Mouse (Mus musculus) neural tube, embryonic 13.5 days (tissue): Measurements from ENCODE around the gene Armcx1. TPM values are rescaled to one million over a fixed set of nuclear protein-coding genes. Genes with fewer than 3 reads are reported as not detected.
"Not testable (repeated sequence)": the region's sequence is repeated elsewhere in the genome, so short reads cannot be mapped to it uniquely, and the experiment has no call there.

Experiments
- ATAC-seq: fragments of 200-750 bp; cut with Nextera tagmentation; 2 replicates; pipeline ENCODE4 v1.8.0; 2017; ENCODE audit warnings: low read depth, mild to moderate bottlenecking, moderate TSS enrichment, moderate library complexity
- H3K27ac ChIP-seq: fragments of 300-500 bp; sonication (generic); replicated peaks from 2 replicates; pipeline ENCODE4 v1.5.1; 2015; ENCODE audit warnings: moderate library complexity, mild to moderate bottlenecking, inconsistent platforms
- H3K27me3 ChIP-seq: fragments of 300-500 bp; sonication (generic); 2 replicates; pipeline ENCODE4 v1.6.1; 2015; ENCODE audit warnings: mild to moderate bottlenecking, inconsistent platforms
- H3K36me3 ChIP-seq: fragments of 300-500 bp; sonication (generic); 2 replicates; pipeline ENCODE4 v1.6.1; 2015; ENCODE audit warnings: mild to moderate bottlenecking, inconsistent platforms
- H3K4me1 ChIP-seq: fragments of 300-500 bp; sonication (generic); replicated peaks from 2 replicates; pipeline ENCODE4 v1.6.1; 2015; ENCODE audit warnings: inconsistent platforms
- H3K4me2 ChIP-seq: fragments of 300-500 bp; sonication (generic); 2 replicates; pipeline ENCODE4 v1.6.1; 2015; ENCODE audit warnings: inconsistent platforms, mild to moderate bottlenecking, moderate library complexity
- H3K4me3 ChIP-seq: fragments of 300-500 bp; sonication (generic); 2 replicates; pipeline ENCODE4 v1.5.1; 2015; ENCODE audit warnings: mild to moderate bottlenecking, inconsistent platforms
- H3K9ac ChIP-seq: fragments of 300-500 bp; sonication (generic); 2 replicates; pipeline ENCODE4 v1.6.1; 2015; ENCODE audit warnings: moderate library complexity, mild to moderate bottlenecking, inconsistent platforms
- H3K9me3 ChIP-seq: fragments of 300-500 bp; sonication (generic); 2 replicates; pipeline ENCODE4 v1.6.1; 2016; ENCODE audit warnings: inconsistent platforms
- WGBS: fragments of 180-500 bp; shearing (Covaris S2); methylation state at CpG from one replicate; pipeline ENCODE4 v1.1.7; 2015; 5-methylcytosine and 5-hydroxymethylcytosine counted together
- polyA plus RNA-seq: library from polyadenylated mRNA; unstranded; fragments of >200 nt; fragmentation: Nextera tagmentation; extraction: Ambion mirVana; gene quantifications from 2 replicates; pipeline ENCODE4 v1.2.1, GENCODE M21; 2015

The Armcx1 gene
- polyA plus RNA-seq, 1 experiment from 2014 or later = 88.0 TPM

GRCm38 (mm10) chrX:134729778-134730177, 12.0 kb downstream of the Armcx1 start:
- no peak overlapping the region for H3K27ac ChIP-seq
- no peaks in the 10 kb centered on the region for H3K4me1 ChIP-seq
- H3K27me3 ChIP-seq = peaks cover 28% of the 10 kb centered on the region
- no peaks in the 10 kb centered on the region for H3K36me3 ChIP-seq
- WGBS = 57% methylated on average over 4 of the region's 4 CpGs
- H3K4me2 ChIP-seq = no peak overlapping the region
- no peak for ATAC-seq
- no peaks in the 10 kb centered on the region for H3K9me3 ChIP-seq
- H3K9ac ChIP-seq = no peak overlapping the region
- no peak overlapping the region for H3K4me3 ChIP-seq

DNA sequence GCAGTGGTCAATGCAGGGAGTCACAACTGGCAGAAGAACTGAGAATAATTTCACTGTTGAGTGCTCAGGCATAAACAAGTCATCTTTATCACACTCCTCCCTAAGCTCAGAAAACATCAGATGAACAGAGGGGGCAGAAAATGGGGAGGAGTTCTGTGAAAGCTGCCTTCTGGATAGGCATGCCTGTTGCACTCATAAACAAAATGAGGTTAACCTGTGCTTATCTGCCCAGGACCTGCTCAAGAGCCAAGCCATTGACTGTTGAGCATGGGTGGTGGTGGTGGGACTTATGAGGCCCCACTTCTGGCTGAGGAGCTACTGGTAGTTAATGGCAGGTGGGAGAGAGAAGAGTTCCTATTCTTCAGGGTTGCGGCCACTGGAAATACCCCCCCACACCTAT, 20.0 kb downstream of the Armcx1 start:
- Histone ChIP-seq H3K36me3 (no peaks in the 10 kb centered on the region), H3K27me3 (peaks cover 33% of the 10 kb centered on the region), H3K4me3 (no peak overlapping the region), H3K9ac (no peak overlapping the region), H3K27ac (no peak overlapping the region), H3K4me2 (no peak overlapping the region), H3K4me1 (no peaks in the 10 kb centered on the region), H3K9me3 (no peaks in the 10 kb centered on the region)
- 90% methylated on average over 1 of the region's 1 CpGs for WGBS
- no peak for ATAC-seq

- peaks cover 31% of the 10 kb centered on the region for H3K27me3 ChIP-seq
- no peak overlapping the region for H3K27ac ChIP-seq
- WGBS = 72% methylated on average over 4 of the region's 4 CpGs
- no peak overlapping the region for H3K4me3 ChIP-seq
- H3K4me2 ChIP-seq = no peak overlapping the region
- no peak overlapping the region for H3K9ac ChIP-seq
- H3K4me1 ChIP-seq = no peaks in the 10 kb centered on the region
- no peaks in the 10 kb centered on the region for H3K36me3 ChIP-seq
- no peaks in the 10 kb centered on the region for H3K9me3 ChIP-seq
- ATAC-seq = no peak
These were observed 21.4 kb downstream of the Armcx1 start for GRCm38 (mm10) chrX:134739160-134739559.

DNA sequence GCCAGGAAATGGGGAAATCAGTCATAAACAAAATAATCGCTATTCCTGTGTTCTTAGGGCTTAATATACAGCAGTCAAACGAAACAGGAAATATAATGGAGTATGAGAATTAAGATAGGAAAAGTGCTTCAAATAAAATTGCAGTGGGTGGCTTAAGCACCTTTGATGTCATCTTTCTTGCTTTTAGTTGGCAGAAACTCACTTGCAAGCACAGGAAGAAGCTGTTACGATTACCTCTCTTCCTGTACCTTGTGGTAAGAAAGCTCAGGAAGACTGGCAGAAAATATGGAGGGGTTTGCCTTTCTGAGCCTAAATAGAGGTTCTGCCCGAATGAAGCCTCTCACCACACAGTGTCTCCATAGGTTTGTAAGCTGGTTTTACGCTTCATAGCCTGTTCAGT, 24.1 kb downstream of the Armcx1 start:
- no peak overlapping the region for H3K4me3 ChIP-seq
- no peak overlapping the region for H3K9ac ChIP-seq
- no peaks in the 10 kb centered on the region for H3K4me1 ChIP-seq
- WGBS = 80% methylated on average over 5 of the region's 5 CpGs
- no peak overlapping the region for H3K27ac ChIP-seq
- no peak overlapping the region for H3K4me2 ChIP-seq
- H3K27me3 ChIP-seq = peaks cover 21% of the 10 kb centered on the region
- H3K9me3 ChIP-seq = no peaks in the 10 kb centered on the region
- ATAC-seq = no peak
- no peaks in the 10 kb centered on the region for H3K36me3 ChIP-seq

DNA sequence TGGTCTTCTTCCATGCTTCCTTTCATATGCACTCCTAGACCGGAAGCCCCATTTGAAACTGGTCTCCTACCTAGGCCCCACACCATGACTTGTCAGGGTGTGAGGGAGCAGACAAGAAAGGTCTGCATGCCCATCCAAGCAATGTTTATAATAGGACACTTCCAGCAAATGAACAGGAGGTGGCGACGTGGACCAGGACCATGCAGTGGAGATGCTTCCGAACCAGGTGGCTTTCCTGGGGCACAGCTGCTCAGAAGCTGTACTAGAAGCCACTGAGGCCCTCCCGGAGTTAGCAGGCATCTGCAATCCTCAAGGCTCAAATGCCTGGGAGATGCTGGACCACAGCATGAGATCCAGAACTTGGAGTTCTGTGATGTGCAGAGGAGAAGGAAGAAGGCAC, 28.7 kb downstream of the Armcx1 start:
- H3K9ac ChIP-seq = no peak overlapping the region
- 30% methylated on average over 5 of the region's 5 CpGs for WGBS
- H3K4me1 ChIP-seq = peaks cover 8% of the 10 kb centered on the region
- no peaks in the 10 kb centered on the region for H3K36me3 ChIP-seq
- no peaks in the 10 kb centered on the region for H3K9me3 ChIP-seq
- H3K27ac ChIP-seq = no peak overlapping the region
- H3K27me3 ChIP-seq = peaks cover 23% of the 10 kb centered on the region
- no peak for ATAC-seq
- H3K4me2 ChIP-seq = no peak overlapping the region
- no peak overlapping the region for H3K4me3 ChIP-seq

DNA sequence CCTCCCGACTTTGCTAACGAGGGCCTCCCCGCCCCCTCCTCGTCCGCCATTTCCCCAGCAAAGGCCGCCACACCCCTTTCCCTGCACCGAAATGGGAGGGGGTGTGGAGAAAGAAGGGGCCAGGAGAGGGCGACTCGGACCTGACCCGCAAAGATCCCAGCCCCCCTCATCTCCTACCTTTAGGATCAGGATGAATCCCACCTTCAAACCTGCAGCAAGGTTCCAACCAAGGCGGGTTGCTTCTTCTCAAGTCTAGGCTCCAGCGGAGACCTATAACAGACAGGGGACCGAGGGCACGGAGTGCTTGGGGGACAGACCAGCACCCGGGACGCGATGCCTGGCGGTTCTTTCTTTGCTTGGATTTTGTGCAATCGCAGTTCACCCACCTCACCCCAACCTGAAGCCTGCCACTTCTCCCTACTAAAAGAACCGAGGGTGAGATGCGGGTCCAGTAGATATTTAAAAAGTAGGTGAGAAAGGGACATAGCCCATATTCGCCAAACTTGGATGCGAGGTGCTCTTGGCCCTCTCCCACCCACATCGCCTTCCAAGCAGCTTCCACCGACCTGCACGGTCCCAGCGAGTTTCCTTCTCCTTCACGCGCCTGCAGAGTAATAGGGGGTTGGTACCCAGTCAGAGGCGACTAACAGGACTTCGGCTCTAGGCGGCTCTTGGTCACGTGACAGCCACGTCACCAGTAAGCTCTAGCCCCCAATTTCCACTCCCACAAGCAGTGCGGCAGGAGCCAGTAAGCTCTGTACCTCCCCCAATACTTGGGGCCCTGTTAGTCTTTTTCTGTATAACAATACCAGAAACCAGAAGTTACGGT, 33.2 kb downstream of the Armcx1 start, which contains the start of gene Armcx6:
TSS of gene Armcx6 (minus strand) at position 654 of the 829 bp plus-strand sequence.
- Histone ChIP-seq H3K36me3 (no peaks in the 10 kb centered on the region), H3K4me3 (peak within 1 kb of the TSS; percentile 51), H3K4me2 (peak within 1 kb of the TSS; percentile 63), H3K9me3 (no peaks in the 10 kb centered on the region), H3K4me1 (peaks cover 8% of the 10 kb centered on the region), H3K9ac (peak within 1 kb of the TSS; percentile 77), H3K27ac (peak within 1 kb of the TSS; percentile 79), H3K27me3 (peaks cover 32% of the 10 kb centered on the region)
- 21% methylated on average over 36 of the region's 36 CpGs for WGBS
- peak; percentile 95 for ATAC-seq

DNA sequence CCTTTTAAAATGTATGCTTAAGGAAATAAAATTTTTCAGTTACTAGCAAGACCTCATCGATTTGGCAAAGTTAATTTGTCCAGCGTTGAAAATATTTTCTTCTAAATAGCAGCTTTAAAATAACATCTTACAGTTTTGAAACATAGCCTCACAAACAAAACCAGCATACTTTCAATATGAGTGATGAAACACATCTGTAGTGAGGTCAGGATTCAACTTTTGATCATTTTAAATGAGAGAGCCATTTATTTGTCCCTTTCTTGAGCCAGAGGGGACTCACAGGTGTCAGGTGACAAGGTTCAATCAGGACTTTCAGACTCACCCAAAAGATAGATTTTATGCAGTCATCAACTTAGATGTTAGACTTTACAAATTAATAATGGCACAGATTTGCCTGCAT, 34.1 kb downstream of the Armcx1 start:
- H3K9ac ChIP-seq = no peak overlapping the region
- H3K4me2 ChIP-seq = no peak overlapping the region
- ATAC-seq = no peak
- 45% methylated on average over 2 of the region's 2 CpGs for WGBS
- peaks cover 32% of the 10 kb centered on the region for H3K27me3 ChIP-seq
- no peak overlapping the region for H3K4me3 ChIP-seq
- H3K9me3 ChIP-seq = no peaks in the 10 kb centered on the region
- H3K27ac ChIP-seq = no peak overlapping the region
- no peaks in the 10 kb centered on the region for H3K36me3 ChIP-seq
- H3K4me1 ChIP-seq = peaks cover 8% of the 10 kb centered on the region

GRCm38 (mm10) chrX:134752584-134752983, 34.8 kb downstream of the Armcx1 start:
- no peaks in the 10 kb centered on the region for H3K9me3 ChIP-seq
- no peak overlapping the region for H3K27ac ChIP-seq
- no peak overlapping the region for H3K9ac ChIP-seq
- 44% methylated on average over 4 of the region's 4 CpGs for WGBS
- H3K27me3 ChIP-seq = peaks cover 32% of the 10 kb centered on the region
- H3K4me2 ChIP-seq = no peak overlapping the region
- H3K4me3 ChIP-seq = no peak overlapping the region
- no peaks in the 10 kb centered on the region for H3K36me3 ChIP-seq
- no peak for ATAC-seq
- H3K4me1 ChIP-seq = peaks cover 8% of the 10 kb centered on the region

- Histone ChIP-seq H3K36me3 (no peaks in the 10 kb centered on the region), H3K9ac (peak within 1 kb of the TSS; percentile 74), H3K27ac (peak within 1 kb of the TSS; percentile 74), H3K27me3 (peaks cover 19% of the 10 kb centered on the region), H3K4me2 (peak within 1 kb of the TSS; percentile 57), H3K9me3 (no peaks in the 10 kb centered on the region), H3K4me3 (peak within 1 kb of the TSS; percentile 55), H3K4me1 (peaks cover 7% of the 10 kb centered on the region)
- peak; percentile 93 for ATAC-seq
- 21% methylated on average over 46 of the region's 46 CpGs for WGBS
These were observed 38.9 kb downstream of the Armcx1 start, which contains the start of gene Armcx3 for GRCm38 (mm10) chrX:134756434-134757292. Gene Armcx3, plus strand, starts transcription at chrX:134756595.

- 28% methylated on average over 10 of the region's 13 CpGs for WGBS
- peak overlapping the region; percentile 57 for H3K4me2 ChIP-seq
- peaks cover 7% of the 10 kb centered on the region for H3K4me1 ChIP-seq
- peak overlapping the region; percentile 55 for H3K4me3 ChIP-seq
- peak; percentile 37; the same call in 1 of the 2 replicates for ATAC-seq
- H3K36me3 ChIP-seq = no peaks in the 10 kb centered on the region
- H3K27ac ChIP-seq = peak overlapping the region; percentile 74
- peak overlapping the region; percentile 74 for H3K9ac ChIP-seq
- no peaks in the 10 kb centered on the region for H3K9me3 ChIP-seq
- peaks cover 15% of the 10 kb centered on the region for H3K27me3 ChIP-seq
These were observed 39.7 kb downstream of the Armcx1 start for GRCm38 (mm10) chrX:134757293-134757995.

DNA sequence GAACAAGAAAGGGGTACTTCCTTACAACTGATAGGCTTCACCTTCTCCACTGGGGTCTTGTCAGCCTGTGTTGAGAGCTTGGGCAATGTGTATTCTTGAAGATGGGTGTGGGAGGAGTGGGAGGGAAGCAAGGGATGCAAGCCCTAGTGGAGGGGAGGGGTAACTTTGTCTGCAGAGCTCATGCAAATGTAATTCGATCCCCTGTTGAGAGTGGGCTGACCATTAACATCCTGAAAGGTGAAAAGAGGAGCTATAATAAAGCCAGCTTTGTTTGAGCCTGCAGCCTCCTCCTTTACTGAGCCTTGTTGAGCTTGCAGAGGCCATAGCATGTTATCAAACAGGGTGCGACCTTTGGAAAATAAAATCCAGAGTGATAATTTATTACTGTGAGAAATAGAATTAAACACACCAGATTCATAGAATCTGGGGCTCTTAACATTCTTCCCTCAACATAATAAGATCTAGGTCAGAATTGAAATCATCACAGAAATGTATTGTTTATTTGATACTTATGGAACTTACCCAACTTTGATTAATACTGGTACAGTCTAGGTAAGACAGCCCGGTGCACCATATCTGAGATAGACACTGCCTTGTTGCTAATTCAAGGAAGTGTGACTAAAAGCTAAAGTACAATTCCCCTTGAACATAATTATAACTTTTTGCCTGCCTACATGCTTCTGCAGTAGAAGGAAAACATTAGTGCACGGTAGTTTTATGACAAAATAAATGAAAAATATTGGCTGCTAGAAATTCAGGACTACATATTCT, 45.9 kb downstream of the Armcx1 start:
- H3K36me3 ChIP-seq, H3K9ac ChIP-seq, H3K27ac ChIP-seq, H3K4me2 ChIP-seq, H3K4me3 ChIP-seq, H3K27me3 ChIP-seq, ATAC-seq, H3K9me3 ChIP-seq, H3K4me1 ChIP-seq: not testable (repeated sequence)
- 30% methylated on average over 4 of the region's 4 CpGs for whole genome bisulfite sequencing
